ENCODE assay signal across 11 mouse cellular contexts in genomic region chr8:95688073-95688672, GRCm38 (mm10). TPM values are rescaled to one million over a fixed set of nuclear protein-coding genes. Genes with fewer than 3 reads are reported as not detected.
DNase-seq lines count a peak whose midpoint lies in the region; ATAC-seq lines count a peak whose summit lies in the region.
"Had no signal": no experiment of that assay in that cellular context is flagged by ENCODE, and none has a peak within 500 bp of the region (broad histone marks: within the 10 kb centered on the region; RNA-seq: fewer than 3 reads in every experiment).

No protein-coding gene starts in this region.

- 0 out of 2 replicates have a peak overlapping the region, but pooled peaks have one; percentile 22 for H3K27ac ChIP-seq in heart, embryonic 10.5 days
- peak overlapping the region; percentile 42 to 74 for H3K27ac ChIP-seq in heart, embryonic 14.5 days (replicated peaks in 1 of 2; ENCODE audit: control insufficient read depth in 1 of 2, insufficient read depth in 1 of 2, low read depth in 2 of 2, low read length in 2 of 2)
- H3K27ac ChIP-seq: liver, embryonic 13.5 days had no signal

- 72% methylated on average over 10 of the region's 10 CpGs for WGBS in heart, embryonic 10.5 days
- 63% methylated on average over 10 of the region's 10 CpGs for WGBS in heart, embryonic 14.5 days

- H3K4me2 ChIP-seq in heart, embryonic 14.5 days (ENCODE audit: low read length): no peak overlapping the region
- H3K4me2 ChIP-seq: liver, embryonic 13.5 days had no signal

- peaks cover 11% of the 10 kb centered on the region; the same call in 1 of the 2 replicates for H3K27me3 ChIP-seq in heart, embryonic 10.5 days (ENCODE audit: insufficient read depth, poor library complexity, severe bottlenecking)
- H3K27me3 ChIP-seq in heart, embryonic 14.5 days (ENCODE audit: control insufficient read depth, insufficient read depth, low read length): no peaks in the 10 kb centered on the region

- no peaks in the 10 kb centered on the region for H3K9me3 ChIP-seq in heart, embryonic 10.5 days
- H3K9me3 ChIP-seq in heart, embryonic 14.5 days (ENCODE audit: control insufficient read depth, low read length): no peaks in the 10 kb centered on the region
- H3K9me3 ChIP-seq: liver, embryonic 13.5 days had no signal

- peaks cover 42% of the 10 kb centered on the region for H3K4me1 ChIP-seq in heart, embryonic 10.5 days
- peaks cover 27 to 40% of the 10 kb centered on the region in 2 experiments for H3K4me1 ChIP-seq in heart, embryonic 14.5 days (ENCODE audit: control insufficient read depth in 2 of 2, insufficient read depth in 2 of 2, low read length in 2 of 2)
- H3K4me1 ChIP-seq: liver, embryonic 13.5 days had no signal

- DNase-seq in heart, embryonic 10.5 days (ENCODE audit: low spot score): no peak
- no peak for DNase-seq in heart, adult 8-10 months (ENCODE audit: low spot score)
- peak; percentile 54 for DNase-seq in adrenal gland, postnatal 14 days
- peak; percentile 71 for DNase-seq in lung, postnatal 10 days
- DNase-seq in cerebellum, adult 11-12 months: no peak
- no peak for DNase-seq in cerebellum, adult 9-11 months
- DNase-seq: cerebellum, adult 18-20 months; liver, embryonic 13.5 days; thymus, postnatal 14 days had no signal

- no peak overlapping the region for H3K9ac ChIP-seq in heart, embryonic 14.5 days (ENCODE audit: low read length)
- H3K9ac ChIP-seq: liver, embryonic 13.5 days had no signal

- no peaks in the 10 kb centered on the region for H3K36me3 ChIP-seq in heart, embryonic 10.5 days
- no peaks in the 10 kb centered on the region for H3K36me3 ChIP-seq in heart, embryonic 14.5 days (ENCODE audit: control insufficient read depth, insufficient read depth, low read length)
- H3K36me3 ChIP-seq: liver, embryonic 13.5 days had no signal

- ATAC-seq in heart, embryonic 14.5 days (ENCODE audit: insufficient number of reproducible peaks, insufficient read depth, low FRiP score, low read depth): no peak
- no peak for ATAC-seq in megakaryocyte-erythroid progenitor cell, adult 5-6 weeks (replicated peaks; ENCODE audit: low FRiP score, low TSS enrichment, poor library complexity, severe bottlenecking)

- no peak overlapping the region for H3K4me3 ChIP-seq in heart, embryonic 10.5 days
- H3K4me3 ChIP-seq in heart, embryonic 14.5 days (ENCODE audit: control insufficient read depth in 1 of 2, insufficient read depth in 1 of 2, low read depth in 1 of 2, low read length in 2 of 2): no peak overlapping the region
- H3K4me3 ChIP-seq: liver, embryonic 13.5 days had no signal

RNA-seq across cellular contexts. Expression of gene Ndrg4, which starts 11.4 kb away (rescaled TPM):
- 141 and 294 TPM in 2 replicates for polyA plus RNA-seq in heart, embryonic 10.5 days (2016; fragmentation: Nextera tagmentation; extraction: Ambion mirVana)
- 100 to 1,000 TPM; 116 to 156 (median 143) TPM for total RNA-seq in heart, adult 8-10 months (2022)
- total RNA-seq in adrenal gland, postnatal 14 days (2021): 19.8 and 36.4 TPM in 2 replicates
- 309 and 325 TPM in 2 replicates for polyA plus RNA-seq in heart, embryonic 14.5 days (2014; fragmentation: Nextera tagmentation; extraction: Ambion mirVana)
- total RNA-seq in megakaryocyte-erythroid progenitor cell, adult 5-6 weeks (2014; fragmentation: Nextera tagmentation): not detected in 2 replicates
- not detected in 2 replicates for total RNA-seq in megakaryocyte-erythroid progenitor cell, adult 5-6 weeks (2017)

RNA-seq across cellular contexts. Expression of gene Setd6, which starts 27.5 kb away (rescaled TPM):
- polyA plus RNA-seq in heart, embryonic 10.5 days (2016; fragmentation: Nextera tagmentation; extraction: Ambion mirVana): 24.5 and 30.2 TPM in 2 replicates
- 10 to 100 TPM; 12.6 to 15.3 (median 14.0) TPM for total RNA-seq in heart, adult 8-10 months (2022)
- 24.6 and 26.9 TPM in 2 replicates for total RNA-seq in adrenal gland, postnatal 14 days (2021)
- 16.1 and 17.7 TPM in 2 replicates for polyA plus RNA-seq in heart, embryonic 14.5 days (2014; fragmentation: Nextera tagmentation; extraction: Ambion mirVana)
- 26.9 and 57.7 TPM in 2 replicates for total RNA-seq in megakaryocyte-erythroid progenitor cell, adult 5-6 weeks (2014; fragmentation: Nextera tagmentation)
- total RNA-seq in megakaryocyte-erythroid progenitor cell, adult 5-6 weeks (2017): 57.6 and 126 TPM in 2 replicates

RNA-seq across cellular contexts. Expression of gene Gins3, which starts 54.9 kb away (rescaled TPM):
- 20.3 and 20.7 TPM in 2 replicates for polyA plus RNA-seq in heart, embryonic 10.5 days (2016; fragmentation: Nextera tagmentation; extraction: Ambion mirVana)
- 1 to 10 TPM in 3 of 4 experiments, under 1 TPM in 1; 0.71 to 1.9 (median 1.3) TPM for total RNA-seq in heart, adult 8-10 months (2022)
- total RNA-seq in adrenal gland, postnatal 14 days (2021): 2.9 and 4.1 TPM in 2 replicates
- 13.8 and 13.9 TPM in 2 replicates for polyA plus RNA-seq in heart, embryonic 14.5 days (2014; fragmentation: Nextera tagmentation; extraction: Ambion mirVana)
- total RNA-seq in megakaryocyte-erythroid progenitor cell, adult 5-6 weeks (2014; fragmentation: Nextera tagmentation): 21.2 and 21.6 TPM in 2 replicates
- total RNA-seq in megakaryocyte-erythroid progenitor cell, adult 5-6 weeks (2017): 10.7 and 24.0 TPM in 2 replicates

Comparison
In these comparisons a context has a peak if more than half of its experiments do, and no peak if none do; other contexts are left out.
1. DNase-seq: peak in adrenal gland, postnatal 14 days (single experiment) and lung, postnatal 10 days (single experiment); none in heart, embryonic 10.5 days (single experiment), heart, adult 8-10 months (single experiment), cerebellum, adult 11-12 months (single experiment) and cerebellum, adult 9-11 months (single experiment).
2. RNA of gene Ndrg4, which starts 11.4 kb away (total RNA-seq): 116 to 156 TPM in heart, adult 8-10 months and 19.8 to 36.4 TPM in adrenal gland, postnatal 14 days; not detected in megakaryocyte-erythroid progenitor cell, adult 5-6 weeks; every median in the first group is over 10 times any median in the second.